Mouse (Mus musculus) mammary gland, adult 2 months (tissue): Measurements from ENCODE around the gene Gphb5. TPM values are rescaled to one million over a fixed set of nuclear protein-coding genes. Genes with fewer than 3 reads are reported as not detected.

Source experiments
- polyA plus RNA-seq: library from polyadenylated mRNA; depleted of rRNA; stranded (reverse); fragments of >200 nt; gene quantifications from 2 replicates; pipeline ENCODE4 v1.2.3, GENCODE M21; 2012; ENCODE audit warnings: low replicate concordance; rRNA removed

The Gphb5 gene
- 0.13 TPM in 1 of 2 replicates, not detected in the other for polyA plus RNA-seq

DNA sequence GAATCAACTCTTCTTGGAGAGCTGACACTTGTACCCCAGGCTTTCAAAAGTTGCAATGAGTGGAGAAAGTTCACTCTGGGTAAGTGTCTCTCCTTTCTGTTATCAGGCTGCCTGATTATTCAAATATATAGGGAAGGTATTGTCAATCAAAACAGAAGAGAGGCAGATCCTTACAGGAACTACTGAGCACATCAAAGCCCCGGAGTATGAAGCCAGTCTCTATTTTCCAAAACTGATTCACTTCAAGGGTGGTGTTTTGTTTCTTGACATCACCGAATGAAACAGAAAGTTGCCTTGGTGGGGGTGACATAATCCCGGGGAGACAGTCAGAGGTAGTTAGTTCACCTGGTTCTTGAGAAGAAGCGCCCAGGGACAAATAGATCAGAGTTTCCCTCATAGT is at the start of gene Gphb5:
Gene Gphb5 (minus strand): TSS at position 101 of the 400 bp plus-strand sequence.

Other genes starting within 250 kb of the Gphb5 start
- gene Kcnh5, start 239.4 kb downstream of the Gphb5 start, polyA plus RNA-seq = 0.02 TPM in 1 of 2 replicates, not detected in the other
- gene Rhoj, start 108.5 kb downstream of the Gphb5 start, polyA plus RNA-seq = 53.4 and 62.3 TPM in 2 replicates
- gene Ppp2r5e, start 179.5 kb upstream of the Gphb5 start, polyA plus RNA-seq = 10.3 and 29.5 TPM in 2 replicates